Mouse (Mus musculus): ENCODE results near the gene Tiam2.

Tiam2 gene

GRCm38 (mm10) chr17:3396881-3397281 lies 70.5 kb downstream of the Tiam2 start:
- no peak for DNase-seq (ENCODE audit: low spot score in 2 of 2)

DNA sequence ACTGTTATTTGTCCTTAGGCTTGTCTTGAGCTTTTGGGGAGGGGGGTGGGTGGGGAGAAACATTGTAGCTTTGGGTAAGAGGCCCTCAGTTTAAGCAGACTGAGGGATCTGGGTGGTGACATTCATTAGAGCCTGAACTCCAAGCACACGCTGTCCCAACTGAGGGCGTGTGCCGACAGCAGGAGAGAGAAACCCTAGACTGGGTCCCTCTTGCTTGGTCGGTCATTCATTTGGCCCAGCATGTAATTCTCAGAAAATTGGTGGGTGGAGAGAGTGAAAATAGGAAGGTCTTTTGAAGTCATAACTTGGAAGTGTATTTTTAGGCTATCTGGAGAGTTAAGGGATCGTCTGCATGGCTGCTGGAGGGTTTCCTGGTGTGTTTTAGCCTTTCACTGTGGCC lies 71.5 kb downstream of the Tiam2 start:
- no peak for DNase-seq (ENCODE audit: low spot score in 2 of 2)

DNA sequence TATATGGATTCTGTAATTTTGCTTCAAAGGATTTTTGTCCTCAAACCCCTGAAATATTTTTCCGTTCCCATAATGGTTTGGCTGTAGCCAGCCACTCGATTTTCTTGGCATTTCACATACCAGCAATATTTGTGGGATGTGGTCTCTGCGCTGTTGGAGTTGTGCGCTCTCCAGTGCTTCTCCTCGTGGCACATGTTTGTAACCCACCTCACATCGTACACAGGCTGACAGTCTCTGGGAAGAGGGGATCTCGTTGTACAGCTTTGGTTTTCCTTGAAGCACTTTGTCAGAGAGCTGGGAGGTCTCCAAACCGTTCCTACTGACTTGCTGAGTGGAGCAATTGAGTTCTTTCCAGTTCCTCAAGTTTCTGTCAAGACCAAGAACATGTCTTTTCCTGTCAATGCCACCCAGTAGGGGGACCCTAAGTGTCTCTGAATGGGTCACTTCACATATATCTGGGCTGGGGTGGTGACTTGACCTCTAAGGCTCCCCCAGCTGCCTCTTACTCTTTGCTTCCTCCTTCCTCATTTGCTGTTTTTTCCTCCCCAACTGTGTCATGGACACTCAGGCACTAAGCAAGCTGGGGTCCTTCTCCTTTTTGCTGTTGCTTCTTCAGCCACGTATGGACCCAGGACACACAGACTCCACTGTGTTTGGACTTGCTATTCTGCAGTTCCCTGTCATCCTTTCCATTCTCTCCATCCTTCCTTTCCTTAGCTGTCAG lies 79.1 kb downstream of the Tiam2 start:
- DNase-seq (ENCODE audit: low spot score in 2 of 2) = no peak

DNA sequence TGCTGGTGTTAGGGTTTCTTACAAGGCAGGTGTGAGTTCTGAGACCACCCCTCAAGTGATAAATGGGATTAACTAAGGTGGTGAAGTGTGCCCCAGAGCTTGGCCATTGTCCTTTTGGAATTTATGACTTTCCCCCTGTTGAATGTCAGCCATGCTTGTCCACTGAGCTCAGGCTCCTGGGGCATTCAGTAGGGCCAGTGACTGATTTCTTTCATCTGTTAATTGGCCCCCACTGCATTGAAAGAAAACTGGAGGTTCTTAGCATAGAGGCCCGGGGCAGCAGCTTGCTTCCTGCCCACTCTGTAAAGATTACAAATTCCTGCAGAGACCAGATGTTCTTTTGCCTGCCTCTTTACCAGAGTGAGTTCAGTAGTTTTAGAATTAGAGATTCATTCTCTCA lies 80.7 kb downstream of the Tiam2 start:
- DNase-seq (ENCODE audit: low spot score in 2 of 2) = no peak

DNA sequence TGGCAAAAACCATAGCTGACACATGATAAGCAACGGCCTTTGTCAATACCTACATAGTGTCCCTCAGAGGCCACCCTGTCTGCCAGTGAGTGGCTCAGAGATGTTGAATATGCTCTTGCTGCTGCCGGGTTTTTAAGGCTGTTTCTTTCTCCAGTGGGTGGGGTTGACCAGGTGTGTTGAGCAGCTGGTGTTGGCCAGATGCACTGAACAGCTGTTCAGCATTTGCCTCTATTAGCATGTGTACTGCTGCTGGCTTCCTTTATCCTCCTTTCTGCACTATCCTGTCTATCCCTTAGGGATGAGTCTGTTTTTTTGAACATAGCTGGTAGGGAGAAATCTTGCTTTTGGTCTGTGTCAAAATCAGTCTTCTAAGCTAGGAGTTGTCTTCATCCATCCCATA lies 83.9 kb downstream of the Tiam2 start:
- DNase-seq (ENCODE audit: low spot score in 2 of 2) = no peak

GRCm38 (mm10) chr17:3412771-3413170 lies 86.4 kb downstream of the Tiam2 start:
- DNase-seq (ENCODE audit: low spot score in 2 of 2) = no peak

DNA sequence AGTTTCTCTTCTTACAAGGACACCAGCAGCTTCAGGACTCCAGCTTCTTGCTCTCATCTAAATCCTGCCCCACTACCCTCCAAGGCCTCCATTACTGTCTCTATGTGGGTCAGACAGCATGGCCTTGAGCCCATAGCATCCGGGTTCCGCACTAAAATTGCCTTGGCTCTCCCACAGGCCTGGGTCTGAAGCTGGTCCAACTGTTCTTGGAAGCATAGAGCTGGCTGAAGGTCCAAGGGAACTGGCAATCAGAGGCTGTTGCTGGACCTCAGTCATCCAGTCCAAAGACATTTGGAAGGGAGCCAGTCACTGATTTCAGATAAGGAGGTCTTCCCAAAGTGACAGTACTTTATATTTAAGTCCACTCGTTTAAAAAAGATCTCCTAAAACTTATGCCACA lies 89.2 kb downstream of the Tiam2 start:
- DNase-seq (ENCODE audit: low spot score in 2 of 2) = no peak

DNA sequence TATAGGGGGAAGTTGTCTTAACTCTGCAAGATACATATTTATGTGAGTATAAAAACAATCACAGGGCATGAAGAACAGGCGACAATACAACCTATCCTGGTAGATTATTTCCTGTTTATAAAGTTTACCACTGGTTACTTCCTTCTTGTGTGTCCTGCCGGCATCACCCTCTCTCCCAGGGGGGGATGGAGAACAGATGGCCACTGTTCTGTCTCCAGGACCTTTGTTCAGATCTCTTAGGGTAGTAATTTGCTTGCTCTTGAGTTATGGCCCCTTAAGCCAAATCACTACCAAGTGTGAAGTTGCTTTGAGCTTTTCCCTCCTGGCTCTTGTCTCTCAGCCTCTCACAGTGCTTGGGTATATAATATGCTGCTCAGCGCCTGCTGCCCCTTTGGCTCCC lies 90.0 kb downstream of the Tiam2 start:
- DNase-seq (ENCODE audit: low spot score in 2 of 2) = no peak

DNA sequence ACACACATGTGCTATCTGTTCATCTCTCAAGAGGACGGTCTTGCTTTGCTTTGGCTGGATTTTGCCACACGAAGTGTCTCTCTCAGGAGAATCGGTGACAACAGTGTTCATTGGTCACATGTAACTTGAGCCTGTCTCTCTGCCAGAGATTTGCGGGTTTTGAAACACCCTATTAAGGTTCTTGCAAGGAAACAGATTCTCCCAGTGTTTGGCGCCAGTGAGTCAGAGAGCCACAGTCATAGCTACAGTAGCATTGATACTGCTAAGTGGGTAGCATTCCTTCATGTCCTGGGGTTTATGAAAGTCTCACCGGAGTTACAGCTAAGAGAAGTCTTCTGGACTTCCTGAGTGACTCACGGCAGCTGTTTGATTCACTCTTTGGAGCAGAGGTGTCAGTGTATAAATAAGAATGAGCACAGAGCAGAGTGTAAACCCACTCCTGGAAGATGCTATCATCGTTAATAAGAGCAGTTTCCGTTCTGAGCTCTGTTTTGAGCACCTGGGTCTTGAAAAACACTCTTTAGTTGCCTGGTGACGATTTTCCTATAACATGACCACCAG lies 93.1 kb downstream of the Tiam2 start:
- DNase-seq (ENCODE audit: low spot score in 2 of 2) = no peak

GRCm38 (mm10) chr17:3420148-3420547 lies 93.8 kb downstream of the Tiam2 start:
- DNase-seq (ENCODE audit: low spot score in 2 of 2) = no peak

- DNase-seq (ENCODE audit: low spot score in 2 of 2) = no peak
These were observed 97.0 kb downstream of the Tiam2 start for GRCm38 (mm10) chr17:3423416-3423815.

GRCm38 (mm10) chr17:3428659-3429058 lies 102.3 kb downstream of the Tiam2 start:
- no peak for DNase-seq (ENCODE audit: low spot score in 2 of 2)

- DNase-seq (ENCODE audit: low spot score in 2 of 2) = no peak
These were observed 106.5 kb downstream of the Tiam2 start for GRCm38 (mm10) chr17:3432590-3433498.

DNA sequence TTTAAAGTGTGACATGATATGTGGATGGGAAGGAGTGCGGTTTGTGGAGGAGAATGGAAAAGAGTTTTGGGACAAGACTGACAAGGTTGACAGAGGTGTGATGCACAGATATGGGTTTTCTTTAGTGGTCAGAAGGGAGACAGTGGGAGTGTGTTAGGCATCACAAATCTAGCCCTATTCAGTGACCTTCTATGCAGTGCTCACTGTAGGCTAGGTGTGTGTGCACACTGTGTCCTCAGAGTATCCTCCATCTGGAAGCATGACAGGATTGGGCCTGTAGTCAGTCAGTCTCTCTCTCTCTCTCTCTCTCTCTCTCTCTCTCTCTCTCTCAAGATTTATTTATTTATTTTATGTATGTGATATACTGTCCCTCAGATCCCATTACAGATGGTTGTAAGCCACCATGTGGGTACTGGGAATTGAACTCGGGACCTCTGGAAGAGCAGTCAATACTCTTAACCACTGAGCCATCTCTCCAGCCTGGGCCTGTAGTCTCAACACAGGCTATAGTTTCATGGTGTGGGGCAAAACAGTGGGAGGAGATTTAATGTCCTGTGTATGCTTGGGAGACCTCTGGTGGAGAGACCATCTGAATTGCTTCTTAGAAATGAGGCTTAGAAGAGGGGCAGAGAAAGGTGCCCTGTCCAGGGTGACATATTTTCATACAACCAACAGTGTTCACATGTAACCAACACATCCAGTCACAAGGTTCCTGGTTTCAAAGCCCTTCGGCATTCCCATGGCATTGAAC lies 107.3 kb downstream of the Tiam2 start:
- no peak for DNase-seq (ENCODE audit: low spot score in 2 of 2)

GRCm38 (mm10) chr17:3435299-3435698 lies 108.9 kb downstream of the Tiam2 start:
- DNase-seq (ENCODE audit: low spot score in 2 of 2) = no peak

- DNase-seq (ENCODE audit: low spot score in 2 of 2) = no peak
These were observed 110.6 kb downstream of the Tiam2 start for GRCm38 (mm10) chr17:3436841-3437515.

DNA sequence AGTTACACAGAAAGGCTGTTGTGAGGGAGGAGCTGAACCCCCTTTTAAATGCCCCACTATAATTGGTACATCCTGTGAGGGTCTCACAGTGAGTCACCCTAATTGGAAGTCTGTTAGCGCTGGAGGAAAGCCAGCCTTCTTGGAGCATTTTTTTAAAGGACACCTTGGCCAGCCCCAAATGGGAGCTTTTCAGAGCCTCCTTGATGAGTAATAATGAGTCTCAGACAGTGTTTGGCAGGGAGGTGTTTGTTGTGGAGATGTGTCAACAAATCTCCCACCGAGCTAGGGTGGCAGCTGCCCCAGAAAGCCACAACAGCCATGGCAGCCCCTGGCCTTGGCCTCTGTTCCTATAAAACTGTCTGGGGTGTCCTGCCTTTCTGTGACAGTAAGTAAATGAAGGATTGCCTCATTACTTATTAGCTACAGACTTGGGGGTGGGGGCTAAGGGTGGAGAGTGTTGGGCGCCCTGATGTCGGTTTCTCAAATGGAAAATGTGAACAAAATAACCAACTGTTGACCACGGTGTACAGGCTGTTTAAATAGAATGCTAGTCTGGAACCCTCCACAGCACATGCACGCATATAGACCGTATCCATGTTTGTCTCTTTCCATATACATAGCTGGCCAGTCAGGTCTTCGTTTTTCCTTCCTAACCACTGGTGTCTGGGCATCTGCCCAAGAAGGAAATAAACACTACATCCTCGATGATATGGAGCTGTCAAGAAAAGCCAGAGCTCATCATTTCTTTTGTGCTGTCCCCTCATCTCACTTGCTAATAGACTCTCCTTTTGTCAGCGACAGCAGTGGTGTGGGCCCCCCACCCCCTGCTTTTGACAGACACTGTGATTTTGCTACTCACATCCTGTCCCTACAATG lies 116.4 kb downstream of the Tiam2 start:
- no peak for DNase-seq (ENCODE audit: low spot score in 2 of 2)

DNA sequence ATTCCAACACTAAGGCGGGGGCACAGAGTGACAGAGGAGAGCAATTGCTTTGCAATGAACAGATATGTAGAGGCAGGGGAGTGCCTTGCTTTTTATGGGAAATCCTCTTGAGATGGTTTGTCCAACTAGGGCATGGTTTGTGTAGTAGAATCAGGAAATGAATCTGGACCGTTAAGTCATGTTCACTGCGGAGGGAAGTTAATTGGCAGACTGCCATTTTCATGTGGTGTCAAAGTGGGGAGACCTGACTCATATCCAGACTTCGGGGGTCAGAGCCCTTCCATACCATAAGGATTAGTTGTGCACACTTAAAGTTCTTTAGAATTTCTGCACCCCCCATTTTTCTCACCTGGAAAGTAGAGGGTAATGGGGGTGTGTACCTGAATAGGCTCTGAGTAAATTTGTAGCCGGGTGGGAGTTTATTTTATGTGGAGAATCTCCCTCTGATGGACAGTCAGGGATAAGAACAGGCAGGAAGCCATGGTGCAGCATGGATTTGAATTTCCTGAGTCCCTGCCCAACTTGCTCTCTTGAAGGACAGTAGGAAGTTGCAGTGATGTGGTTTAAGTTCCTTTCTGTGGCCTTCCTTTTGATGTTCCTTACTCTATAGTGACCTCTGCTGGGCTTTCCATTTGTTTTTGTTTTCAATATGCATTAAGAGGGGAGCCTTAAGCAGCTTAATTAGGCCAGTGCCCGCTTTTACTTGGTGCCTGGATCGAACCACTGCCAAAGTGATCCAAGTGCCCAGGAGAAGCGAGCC lies 120.0 kb downstream of the Tiam2 start:
- DNase-seq (ENCODE audit: low spot score in 2 of 2) = no peak

GRCm38 (mm10) chr17:3448725-3449124 lies 122.4 kb downstream of the Tiam2 start:
- DNase-seq (ENCODE audit: low spot score in 2 of 2) = peak; percentile 51 to 83

GRCm38 (mm10) chr17:3451077-3451476 lies 124.7 kb downstream of the Tiam2 start:
- DNase-seq (ENCODE audit: low spot score in 2 of 2) = peak; percentile 73 to 87
